Mouse (Mus musculus) activated CD4-positive, CD25-positive, alpha-beta regulatory T cell, adult 4 months (primary cell): ENCODE measurements around the gene Pm20d1. TPM values are rescaled to one million over a fixed set of nuclear protein-coding genes. Genes with fewer than 3 reads are reported as not detected.

Experiments used
- ATAC-seq: one replicate; pipeline ENCODE4 v1.8.0; 2017
- polyA plus RNA-seq, 2 experiments: library from polyadenylated mRNA; unstranded; fragments of 100-300 nt; shearing (Covaris generic); gene quantifications; one replicate each; pipeline ENCODE4 v1.2.1; 2017

Gene Pm20d1
- not detected for polyA plus RNA-seq

GRCm38 (mm10) chr1:131797202-131797909 is at the start of gene Pm20d1:
Gene Pm20d1, plus strand, starts transcription at chr1:131797381.
- no peak for ATAC-seq

GRCm38 (mm10) chr1:131747761-131748160 is 49.4 kb upstream of the Pm20d1 start:
- ATAC-seq = no peak

GRCm38 (mm10) chr1:131748636-131749035 is 48.5 kb upstream of the Pm20d1 start:
- ATAC-seq = no peak

DNA sequence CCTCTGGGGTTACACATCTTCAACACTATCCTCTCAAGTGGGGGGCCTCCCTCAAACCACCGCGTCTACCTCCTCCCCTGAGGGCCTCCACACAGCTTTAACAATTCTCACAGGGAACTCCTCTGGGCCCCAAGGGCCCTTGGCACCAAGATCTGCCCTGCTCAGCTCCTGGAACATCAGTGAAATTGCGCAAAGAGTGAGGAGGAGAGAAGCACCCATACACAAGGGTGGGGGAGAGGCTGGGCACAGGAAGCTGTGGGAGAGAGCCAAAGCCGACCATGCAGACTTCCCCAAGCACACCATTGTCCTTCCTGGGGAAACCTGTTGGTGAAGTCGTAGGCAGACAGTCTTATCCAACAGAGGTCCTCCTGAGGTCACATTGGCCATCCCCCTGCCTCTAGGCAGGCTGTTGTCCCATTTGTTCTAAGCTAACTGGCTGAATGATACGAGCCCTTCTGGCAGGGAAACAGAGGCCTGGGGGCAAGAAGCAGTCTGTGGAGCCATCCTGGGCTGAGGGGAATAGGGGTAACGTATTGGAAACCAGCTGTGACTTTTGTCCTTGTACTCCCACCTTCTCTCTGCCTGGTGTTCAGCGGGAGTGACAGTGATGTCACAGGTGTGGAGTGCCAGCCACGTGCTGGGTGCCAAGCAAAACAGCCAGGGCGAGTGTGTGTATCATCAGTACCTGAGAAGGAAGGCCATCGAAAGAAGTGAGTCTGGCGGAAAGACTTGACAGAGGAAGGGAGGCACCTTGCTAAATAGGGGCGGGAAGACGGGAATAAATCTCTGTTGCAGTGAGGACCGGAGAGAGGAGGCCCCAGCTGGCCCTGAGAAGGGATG is 47.3 kb upstream of the Pm20d1 start:
- no peak for ATAC-seq

DNA sequence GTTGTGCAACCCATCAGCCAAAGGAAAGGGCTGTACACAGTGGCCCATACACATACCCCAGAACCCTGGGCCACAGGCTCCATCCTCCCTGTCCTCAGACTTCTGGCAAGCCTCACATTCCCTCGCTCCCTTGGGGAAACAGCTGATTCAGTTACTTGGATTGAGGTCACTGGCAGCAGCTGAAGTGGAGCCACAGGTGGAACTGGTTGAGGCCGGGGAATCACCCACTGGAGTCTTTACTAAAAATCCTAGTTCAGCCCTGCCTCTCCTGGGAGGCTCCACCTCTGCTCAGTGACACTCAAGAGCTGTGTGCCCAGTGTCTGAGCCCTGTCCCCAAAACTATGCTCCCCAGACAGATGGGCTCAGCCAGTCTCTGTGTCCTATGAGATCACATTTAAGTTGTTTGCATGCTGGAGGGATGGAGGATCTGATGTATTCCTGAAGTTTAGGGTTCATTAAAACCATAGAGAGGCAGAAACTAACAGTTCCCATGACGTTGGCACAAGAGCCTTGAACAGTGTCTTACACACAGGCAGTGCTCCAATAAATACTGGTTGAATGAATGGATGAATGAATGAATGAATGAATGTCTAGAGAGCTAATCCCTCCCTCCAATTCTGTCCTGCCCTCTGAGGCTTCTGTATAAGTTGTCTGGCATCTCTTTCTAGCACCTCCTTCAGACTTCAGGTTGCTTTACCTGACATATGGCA is 45.8 kb upstream of the Pm20d1 start:
- no peak for ATAC-seq

GRCm38 (mm10) chr1:131751891-131752311 is 45.3 kb upstream of the Pm20d1 start:
- ATAC-seq = no peak

DNA sequence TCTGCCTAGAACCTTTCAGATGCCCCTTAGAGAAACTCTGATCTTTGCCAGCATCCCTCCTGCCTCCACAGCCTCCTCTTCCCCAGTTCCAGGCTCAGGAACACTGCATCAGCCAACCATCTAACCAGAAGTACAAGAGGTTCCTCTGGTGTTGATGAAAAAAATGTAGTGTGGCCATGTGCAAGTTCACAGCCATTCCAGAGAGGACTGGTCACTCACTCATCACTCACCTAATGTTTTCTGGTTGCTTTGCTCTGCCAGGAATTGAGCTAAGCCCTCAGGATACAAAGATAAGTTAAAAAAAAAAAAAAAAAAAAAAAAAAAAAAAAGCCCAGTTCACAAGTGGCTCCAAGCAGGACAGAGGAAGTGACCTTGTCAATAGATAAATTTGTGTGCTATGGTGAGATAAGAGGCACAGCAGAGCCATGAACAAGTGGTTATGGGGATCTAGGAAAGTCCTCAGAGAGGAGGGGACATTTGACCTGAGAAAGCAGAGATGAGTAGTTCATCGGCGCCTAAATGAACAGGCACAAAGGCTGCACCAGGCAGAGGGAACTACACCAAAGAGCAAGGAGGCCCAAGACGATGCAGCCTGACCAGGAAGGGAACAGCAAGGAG is 42.9 kb upstream of the Pm20d1 start:
- ATAC-seq = no peak

DNA sequence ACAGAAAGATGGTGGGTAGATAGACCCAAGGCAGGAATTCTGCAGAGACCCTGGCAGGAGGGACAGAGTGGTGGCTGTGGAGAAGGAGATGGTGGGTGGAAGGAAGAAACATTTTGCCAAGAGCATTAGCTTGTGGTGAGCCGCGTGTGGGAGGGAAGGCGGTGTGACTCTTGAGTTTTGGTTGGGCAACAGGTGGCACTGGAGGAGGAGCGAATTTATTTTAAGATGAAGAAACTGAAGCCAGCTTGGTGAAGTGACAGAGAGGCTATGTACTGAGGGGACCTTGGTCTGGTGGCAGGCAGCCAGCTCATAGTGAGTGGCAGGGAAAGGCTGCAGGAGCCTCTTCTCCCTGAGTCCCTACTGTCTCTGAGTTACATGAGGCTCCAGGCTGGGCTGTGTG is 42.3 kb upstream of the Pm20d1 start:
- ATAC-seq = no peak

DNA sequence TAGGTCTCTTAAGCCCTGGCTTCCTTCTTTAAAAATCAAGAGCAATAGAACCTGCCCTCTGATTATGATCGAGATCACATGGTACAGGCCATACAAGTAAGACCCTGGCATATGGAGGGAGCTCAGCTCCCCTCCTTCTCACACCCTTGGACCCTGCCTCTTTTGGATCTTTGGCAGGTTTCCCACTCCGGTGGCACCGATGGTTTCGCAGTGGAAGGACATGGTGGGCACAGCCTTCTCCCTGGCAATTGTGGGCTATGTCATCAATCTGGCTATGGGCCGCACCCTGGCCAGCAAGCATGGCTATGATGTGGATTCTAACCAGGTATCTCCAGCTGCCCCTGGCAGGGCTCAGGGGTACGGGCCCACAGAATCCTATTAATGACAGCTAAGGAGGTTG is 40.0 kb upstream of the Pm20d1 start:
- no peak for ATAC-seq

DNA sequence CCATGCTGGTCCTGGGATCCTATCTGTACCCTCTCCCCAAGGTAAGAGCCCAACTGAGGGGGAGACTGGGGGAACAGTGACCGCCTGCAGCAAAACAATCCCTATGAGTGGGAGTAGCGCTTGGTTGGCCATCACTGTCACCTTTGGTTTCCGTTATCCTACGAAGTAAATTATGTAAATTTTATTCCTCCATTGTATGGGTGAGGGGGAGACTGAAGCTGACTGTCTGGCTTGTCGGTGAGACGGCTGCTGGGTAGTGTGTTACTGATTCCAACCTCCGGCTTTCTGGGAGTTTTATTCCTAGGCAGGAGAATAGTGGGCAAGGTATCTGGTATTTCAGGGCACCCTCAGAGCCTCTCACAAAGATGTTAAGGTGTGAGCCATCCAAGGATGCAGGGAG is 38.4 kb upstream of the Pm20d1 start:
- no peak for ATAC-seq

- no peak for ATAC-seq
Measured at GRCm38 (mm10) chr1:131759667-131760427, 37.3 kb upstream of the Pm20d1 start.

DNA sequence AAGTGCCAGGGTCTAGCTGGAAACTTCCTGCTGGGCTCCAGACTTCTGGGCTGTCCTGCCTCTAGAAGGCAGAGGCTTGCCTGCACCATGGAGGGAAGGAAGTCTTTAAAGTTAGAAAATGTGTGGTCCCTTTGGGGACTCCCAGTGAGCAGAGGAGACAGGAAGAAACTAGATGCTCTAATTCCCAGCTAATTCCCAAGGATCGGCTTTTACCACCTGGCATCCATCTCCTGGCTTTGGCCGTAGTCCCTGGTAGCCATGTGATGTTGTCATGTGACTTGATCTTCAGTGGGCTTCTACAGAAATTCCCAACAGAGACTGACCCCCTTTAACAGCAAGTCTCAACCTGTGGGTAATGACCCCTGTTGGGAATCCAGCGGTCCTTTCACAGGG is 36.8 kb upstream of the Pm20d1 start:
- ATAC-seq = no peak

DNA sequence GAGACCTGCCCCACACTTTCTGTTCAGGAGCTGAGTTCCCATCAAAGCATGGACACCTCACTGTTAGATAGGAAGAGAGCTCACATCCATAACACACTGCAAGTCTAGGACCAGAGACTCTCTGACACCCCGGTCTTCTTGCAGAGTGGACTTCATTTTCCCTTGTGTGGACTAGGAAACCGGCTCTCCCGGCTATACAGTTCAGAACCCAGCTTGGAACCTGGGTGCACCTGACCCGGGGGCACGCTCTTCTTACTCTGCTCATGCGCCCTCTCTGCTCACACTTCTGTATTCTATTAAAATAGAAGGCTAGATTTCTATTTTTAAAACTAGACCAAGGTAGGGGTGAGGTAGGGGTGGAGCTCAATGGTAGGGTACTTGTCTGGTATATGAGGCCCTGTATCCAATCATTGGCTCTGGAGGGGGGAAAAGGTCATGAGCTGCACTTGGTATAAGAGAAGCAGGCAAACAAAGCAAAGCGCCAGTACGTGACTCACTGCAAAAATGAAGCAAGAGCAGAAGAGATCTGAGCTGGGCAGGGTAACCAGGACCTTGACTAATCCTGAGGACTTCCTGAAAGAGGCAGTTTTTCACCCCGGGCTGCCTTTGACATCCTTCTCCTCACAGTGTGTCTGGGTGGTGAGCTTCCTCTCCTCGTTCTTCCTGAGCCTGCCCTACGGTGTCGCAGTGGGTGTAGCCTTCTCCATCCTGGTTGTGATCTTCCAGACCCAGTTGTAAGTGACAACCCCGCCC is 35.9 kb upstream of the Pm20d1 start:
- ATAC-seq = no peak

- ATAC-seq = no peak
Measured at GRCm38 (mm10) chr1:131763683-131764082, 33.5 kb upstream of the Pm20d1 start.

DNA sequence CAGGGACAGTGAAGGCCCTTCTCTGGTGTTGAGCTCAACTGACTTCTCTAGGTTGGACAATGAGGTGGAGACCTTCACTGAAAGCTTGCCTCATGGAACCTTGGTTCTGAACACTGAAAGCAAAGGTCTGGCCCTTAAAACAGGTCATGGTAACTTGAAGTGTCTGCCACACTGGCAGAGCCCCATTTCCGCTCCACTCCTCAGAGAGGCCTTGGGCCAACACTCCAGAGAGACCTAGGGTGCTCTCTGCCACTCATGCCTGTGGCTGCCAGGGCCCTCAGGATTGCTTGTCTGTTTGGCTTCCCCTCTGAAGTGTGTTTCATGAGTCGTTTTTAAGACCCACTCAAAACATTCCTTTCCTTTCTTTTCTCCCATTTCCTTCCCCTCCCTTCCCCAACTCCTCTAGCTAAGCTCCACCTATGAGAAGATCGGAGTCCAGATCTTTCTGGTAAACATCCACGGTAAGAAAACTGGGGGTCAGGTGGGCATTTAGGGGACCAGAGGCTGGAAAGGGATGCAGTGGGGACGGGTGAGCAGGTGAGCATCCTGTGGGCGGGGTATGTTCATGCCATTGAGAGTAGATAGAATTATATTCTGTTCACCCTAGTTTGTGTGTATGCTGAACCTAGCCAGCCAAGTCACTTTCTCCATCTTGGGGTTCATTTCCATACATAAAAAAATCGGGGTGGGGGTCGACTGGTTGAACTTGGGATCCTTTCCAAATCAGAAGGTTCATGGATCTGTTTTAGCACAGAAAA is 32.4 kb upstream of the Pm20d1 start:
- ATAC-seq = no peak

DNA sequence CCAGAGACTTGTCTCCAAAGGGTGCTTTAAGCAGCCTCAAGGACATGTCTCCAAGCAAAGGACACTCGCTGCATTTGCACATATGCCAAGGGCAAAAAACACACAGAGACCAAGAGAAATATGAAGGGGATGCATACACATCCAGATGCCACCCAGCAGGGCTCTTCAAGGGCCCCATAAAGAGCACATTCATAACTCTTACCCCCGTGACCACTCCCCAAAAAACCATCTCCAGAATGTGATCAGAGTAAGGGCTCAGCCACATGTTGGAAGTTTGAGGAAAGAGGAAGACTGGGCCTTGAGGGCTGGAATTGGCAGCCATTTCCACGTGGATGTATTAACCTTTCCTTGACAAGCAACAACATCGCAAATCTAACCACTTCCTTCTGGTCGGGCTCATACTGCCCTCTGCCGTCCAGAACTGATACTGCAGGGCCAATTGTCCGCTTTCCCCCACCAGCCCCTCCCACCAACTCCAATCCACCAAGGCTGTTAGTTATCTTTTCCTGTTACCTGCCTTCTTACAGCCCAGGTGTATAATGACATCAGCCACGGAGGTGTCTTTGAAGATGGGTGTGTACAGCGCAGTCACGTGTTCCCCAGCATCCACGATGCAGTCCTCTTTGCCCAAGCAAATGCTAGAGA is 31.7 kb upstream of the Pm20d1 start:
- ATAC-seq = peak; percentile 80

- no peak for ATAC-seq
Measured at GRCm38 (mm10) chr1:131769296-131769695, 27.9 kb upstream of the Pm20d1 start.

DNA sequence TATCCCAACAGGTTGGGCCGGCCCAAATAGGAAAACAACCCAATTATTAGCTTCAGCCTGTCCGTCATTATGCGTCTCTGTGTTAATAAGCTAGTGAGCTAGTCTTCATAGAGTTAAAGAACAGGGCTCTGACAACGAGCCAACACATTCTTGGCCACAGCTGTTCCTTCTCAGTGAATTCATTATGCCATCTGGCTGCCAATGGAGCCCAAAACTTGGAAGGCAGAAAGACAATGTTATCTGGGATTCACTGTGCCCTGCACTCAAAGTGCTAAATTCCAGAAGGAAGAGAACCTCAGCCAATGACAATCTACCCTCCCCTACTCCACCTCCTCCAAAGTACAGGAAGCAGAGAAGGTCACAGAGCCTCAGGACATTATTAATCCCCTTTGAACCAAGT is 26.5 kb upstream of the Pm20d1 start:
- ATAC-seq = no peak

DNA sequence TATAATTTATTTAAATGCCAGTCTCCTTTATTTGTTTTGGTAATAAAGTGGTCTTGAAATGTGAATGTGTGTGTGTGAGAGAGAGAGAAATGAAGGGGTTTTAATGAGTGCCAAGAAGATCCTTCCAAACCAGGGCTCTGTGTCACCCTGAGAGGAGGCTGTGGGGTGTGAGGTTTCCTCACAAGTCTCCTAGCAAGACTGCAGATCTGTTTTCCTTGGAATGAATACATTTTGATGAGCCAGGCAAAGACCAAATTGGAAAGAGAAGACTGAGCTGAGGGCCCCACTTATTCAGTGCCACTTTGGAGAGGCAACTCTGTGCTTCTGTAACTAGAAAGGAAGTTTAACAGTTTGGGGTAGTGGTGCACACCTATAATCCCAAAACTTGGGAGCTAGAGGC is 25.7 kb upstream of the Pm20d1 start:
- ATAC-seq = no peak

GRCm38 (mm10) chr1:131794591-131794990 is 2.6 kb upstream of the Pm20d1 start:
- no peak for ATAC-seq
